Mouse (Mus musculus) kidney, postnatal 0 days (tissue): ENCODE data around the gene Cradd. TPM values are rescaled to one million over a fixed set of nuclear protein-coding genes. Genes with fewer than 3 reads are reported as not detected.

Experiments used
- ATAC-seq: fragments of 200-750 bp; cut with Nextera tagmentation; replicated peaks from 2 replicates; pipeline ENCODE4 v1.8.0; 2017; ENCODE audit warnings: low read depth, moderate number of reproducible peaks, moderate TSS enrichment, moderate library complexity; ENCODE audit not compliant: low FRiP score
- DNase-seq: peaks from one replicate; pipeline ENCODE4 v3.0.0-alpha.2; 2016; ENCODE audit warnings: low spot score
- H3K27ac ChIP-seq: fragments of 300-500 bp; sonication (generic); 2 replicates; pipeline ENCODE4 v1.5.1; 2014; ENCODE audit warnings: mild to moderate bottlenecking
- H3K27me3 ChIP-seq: fragments of 300-500 bp; sonication (generic); 2 replicates; pipeline ENCODE4 v1.6.1; 2014; ENCODE audit warnings: low read length, mixed read lengths; ENCODE audit not compliant: insufficient read depth
- H3K36me3 ChIP-seq: fragments of 300-500 bp; sonication (generic); 2 replicates; pipeline ENCODE4 v1.6.1; 2014; ENCODE audit warnings: low read length, mixed read lengths; ENCODE audit not compliant: insufficient read depth
- H3K4me1 ChIP-seq: fragments of 300-500 bp; sonication (generic); replicated peaks from 2 replicates; pipeline ENCODE4 v1.6.1; 2014; ENCODE audit warnings: antibody characterized with exemption, low read length, mixed read lengths; ENCODE audit not compliant: insufficient read depth
- H3K4me2 ChIP-seq: fragments of 300-500 bp; sonication (generic); 2 replicates; pipeline ENCODE4 v1.6.1; 2014; ENCODE audit warnings: mild to moderate bottlenecking, low read length, moderate library complexity, mixed read lengths
- H3K4me3 ChIP-seq: fragments of 300-500 bp; sonication (generic); replicated peaks from 2 replicates; pipeline ENCODE4 v1.5.1; 2014; ENCODE audit warnings: low read depth, low read length
- H3K9ac ChIP-seq: fragments of 300-500 bp; sonication (generic); 2 replicates; pipeline ENCODE4 v1.6.1; 2014; ENCODE audit warnings: low read depth, low read length
- H3K9me3 ChIP-seq: fragments of 300-500 bp; sonication (generic); replicated peaks from 2 replicates; pipeline ENCODE4 v1.6.1; 2016; ENCODE audit warnings: low read length, inconsistent platforms, mixed read lengths
- CTCF ChIP-seq: IDR thresholded peaks from 2 replicates; pipeline ENCODE4 v1.5.1; 2016; ENCODE audit warnings: antibody characterized with exemption, low read depth, mild to moderate bottlenecking, moderate library complexity
- WGBS: fragments of 180-500 bp; shearing (Covaris S2); extraction: QIAGEN DNeasy Blood & Tissue Kit; methylation state at CpG from one replicate; pipeline ENCODE4 v1.1.7; 2014; 5-methylcytosine and 5-hydroxymethylcytosine counted together
- polyA plus RNA-seq: library from polyadenylated mRNA; unstranded; fragments of >200 nt; fragmentation: Nextera tagmentation; extraction: Ambion mirVana; gene quantifications from 2 replicates; pipeline ENCODE4 v1.2.1, GENCODE M21; 2015

Gene Cradd
- polyA plus RNA-seq, 1 experiment from 2014 or later: 10.5 TPM

DNA sequence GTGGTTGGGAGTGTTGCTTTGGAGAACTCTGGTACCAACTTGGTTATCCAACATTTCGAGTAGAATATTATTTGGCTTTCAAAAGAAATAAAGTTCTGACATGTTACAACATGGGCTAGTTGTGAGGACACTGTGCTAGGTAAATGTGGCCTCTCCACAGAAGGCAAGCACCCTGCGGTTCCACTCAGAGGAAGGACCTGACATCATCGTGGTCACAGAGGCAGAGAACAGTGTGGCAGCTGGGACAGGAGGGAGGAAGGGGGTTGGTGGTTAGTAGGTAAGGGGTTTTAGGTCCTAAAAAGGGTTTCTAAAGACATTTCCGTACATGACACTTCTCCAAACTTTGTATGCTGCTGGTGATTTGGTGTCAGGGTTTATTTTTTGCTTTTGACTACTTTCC lies 145.1 kb downstream of the Cradd start:
- DNase-seq: no peak
- ATAC-seq: no peak
- H3K9me3 ChIP-seq: no peaks in the 10 kb centered on the region
- H3K27ac ChIP-seq: no peak overlapping the region
- 0 out of 2 replicates have a peak, but pooled peaks cover 3% of the 10 kb centered on the region for H3K4me1 ChIP-seq
- no peak overlapping the region for H3K4me2 ChIP-seq
- no peaks in the 10 kb centered on the region for H3K27me3 ChIP-seq
- no peaks in the 10 kb centered on the region for H3K36me3 ChIP-seq
- TF ChIP-seq CTCF: no peak
- H3K9ac ChIP-seq: no peak overlapping the region
- WGBS: 77% methylated on average over 4 of the region's 4 CpGs
- H3K4me3 ChIP-seq: no peak overlapping the region

DNA sequence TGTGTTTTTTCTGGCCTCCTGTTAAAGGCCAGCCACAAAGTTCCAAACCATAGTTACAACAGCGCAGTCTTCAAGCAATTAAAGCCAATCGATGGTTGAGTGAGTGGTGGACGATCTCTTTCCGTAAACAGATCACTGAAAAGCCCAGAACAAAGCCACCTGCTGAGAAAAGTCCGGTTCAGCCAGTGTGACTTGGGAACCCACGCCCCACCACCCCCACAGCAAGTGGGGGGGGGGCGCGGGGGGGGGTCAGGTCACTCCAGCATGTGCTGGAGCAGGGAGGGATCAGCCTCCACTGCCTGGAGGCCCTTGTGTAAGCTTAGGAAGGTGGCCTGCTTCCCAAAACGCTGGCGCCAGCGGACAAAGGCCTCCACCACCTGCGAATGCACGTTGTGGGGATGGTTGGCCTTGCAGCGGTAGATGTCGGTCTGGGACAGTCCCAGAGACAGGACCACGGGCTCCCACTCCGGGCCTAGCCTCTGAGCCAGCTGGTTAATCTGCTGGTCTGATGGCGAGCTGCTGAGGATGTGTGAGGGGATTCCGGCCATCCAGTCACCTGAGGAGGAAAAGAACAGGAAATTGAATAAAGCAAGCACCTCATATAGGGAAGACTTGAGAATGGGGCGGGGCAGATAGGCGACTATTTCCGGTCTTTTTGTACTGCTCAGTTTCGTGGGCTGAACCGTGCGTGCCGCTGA lies 148.4 kb downstream of the Cradd start:
- DNase-seq (no peak), ATAC-seq (no peak)
- Histone ChIP-seq H3K27me3 (no peaks in the 10 kb centered on the region), H3K27ac (no peak overlapping the region), H3K4me3 (no peak overlapping the region), H3K36me3 (no peaks in the 10 kb centered on the region), H3K4me1 (0 out of 2 replicates have a peak, but pooled peaks cover 3% of the 10 kb centered on the region), H3K9me3 (no peaks in the 10 kb centered on the region), H3K9ac (no peak overlapping the region), H3K4me2 (no peak overlapping the region)
- 51% methylated on average over 25 of the region's 26 CpGs for WGBS
- no peak for TF ChIP-seq CTCF

DNA sequence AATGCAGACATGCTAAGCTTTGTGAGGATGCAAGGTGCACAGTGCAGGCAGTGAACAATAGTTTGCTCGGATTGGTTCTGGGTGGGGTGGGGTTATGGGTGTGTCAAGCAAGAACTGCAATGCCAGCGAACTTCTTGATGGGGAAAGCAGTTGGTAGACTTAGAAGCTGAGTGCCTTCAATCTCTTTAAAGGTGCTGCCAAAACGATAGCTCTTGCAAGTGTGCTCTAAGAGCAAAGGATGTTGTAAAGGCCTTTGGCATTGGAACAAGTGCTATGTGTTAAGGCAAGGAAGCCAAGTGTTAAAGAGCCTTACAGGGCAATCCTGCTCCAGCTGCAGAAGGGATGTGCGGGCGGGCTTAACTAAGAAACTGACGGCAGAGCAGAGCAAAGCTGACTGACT lies 149.7 kb downstream of the Cradd start:
- 67% methylated on average over 6 of the region's 6 CpGs for WGBS

DNA sequence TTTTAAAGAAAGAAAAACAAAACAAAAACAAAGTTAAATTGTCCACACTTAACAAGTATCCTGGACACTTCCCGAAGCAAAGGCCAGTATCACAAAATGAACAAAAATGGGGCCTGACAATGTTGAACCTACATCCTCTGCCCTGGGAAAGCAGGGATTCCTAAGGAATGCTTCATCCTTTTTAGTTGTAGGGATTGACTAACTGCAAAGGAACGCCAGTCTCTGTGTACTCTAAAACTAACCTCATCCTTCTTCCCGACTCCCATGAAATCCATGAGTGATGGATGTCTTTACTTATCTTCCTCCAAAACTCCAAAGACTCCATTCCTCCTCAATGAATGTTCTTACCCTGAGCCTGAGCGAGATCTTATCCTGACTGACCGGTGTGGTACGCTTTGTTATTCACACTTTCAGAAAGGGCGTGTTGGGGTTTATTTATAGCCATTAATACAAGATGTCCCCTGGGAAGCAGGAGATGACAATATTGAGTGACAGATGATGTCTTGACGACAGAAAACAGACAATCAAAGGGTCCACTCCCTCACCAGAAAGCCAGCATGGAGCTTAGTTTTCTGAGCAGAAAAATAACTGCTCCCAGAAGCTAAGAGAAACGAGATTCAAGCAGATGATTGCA lies 153.1 kb downstream of the Cradd start:
- no peaks in the 10 kb centered on the region for H3K27me3 ChIP-seq
- no peaks in the 10 kb centered on the region for H3K36me3 ChIP-seq
- no peak overlapping the region for H3K4me3 ChIP-seq
- no peak overlapping the region for H3K27ac ChIP-seq
- no peak overlapping the region for H3K9ac ChIP-seq
- no peak for DNase-seq
- 76% methylated on average over 9 of the region's 9 CpGs for whole genome bisulfite sequencing
- no peak for TF ChIP-seq CTCF
- ATAC-seq: no peak
- H3K4me2 ChIP-seq: no peak overlapping the region
- 0 out of 2 replicates have a peak, but pooled peaks cover 3% of the 10 kb centered on the region for H3K4me1 ChIP-seq
- no peaks in the 10 kb centered on the region for H3K9me3 ChIP-seq

More for the DNA sequence above, 149.7 kb downstream of the Cradd start:
- no peak for TF ChIP-seq CTCF
- H3K4me2 ChIP-seq: no peak overlapping the region
- H3K9ac ChIP-seq: no peak overlapping the region
- no peaks in the 10 kb centered on the region for H3K36me3 ChIP-seq
- H3K27me3 ChIP-seq: no peaks in the 10 kb centered on the region
- no peak overlapping the region for H3K27ac ChIP-seq
- ATAC-seq: no peak
- no peaks in the 10 kb centered on the region for H3K9me3 ChIP-seq
- 0 out of 2 replicates have a peak, but pooled peaks cover 3% of the 10 kb centered on the region for H3K4me1 ChIP-seq
- DNase-seq: no peak
- H3K4me3 ChIP-seq: no peak overlapping the region

GRCm38 (mm10) chr10:95164949-95165348 lies 159.0 kb downstream of the Cradd start:
- no peak for DNase-seq
- WGBS: 87% methylated on average over 2 of the region's 2 CpGs
- no peak for ATAC-seq
- Histone ChIP-seq H3K27me3 (no peaks in the 10 kb centered on the region), H3K4me2 (no peak overlapping the region), H3K4me1 (0 out of 2 replicates have a peak, but pooled peaks cover 4% of the 10 kb centered on the region), H3K9ac (no peak overlapping the region), H3K4me3 (no peak overlapping the region), H3K9me3 (no peaks in the 10 kb centered on the region), H3K36me3 (no peaks in the 10 kb centered on the region), H3K27ac (no peak overlapping the region)
- TF ChIP-seq CTCF: no peak

DNA sequence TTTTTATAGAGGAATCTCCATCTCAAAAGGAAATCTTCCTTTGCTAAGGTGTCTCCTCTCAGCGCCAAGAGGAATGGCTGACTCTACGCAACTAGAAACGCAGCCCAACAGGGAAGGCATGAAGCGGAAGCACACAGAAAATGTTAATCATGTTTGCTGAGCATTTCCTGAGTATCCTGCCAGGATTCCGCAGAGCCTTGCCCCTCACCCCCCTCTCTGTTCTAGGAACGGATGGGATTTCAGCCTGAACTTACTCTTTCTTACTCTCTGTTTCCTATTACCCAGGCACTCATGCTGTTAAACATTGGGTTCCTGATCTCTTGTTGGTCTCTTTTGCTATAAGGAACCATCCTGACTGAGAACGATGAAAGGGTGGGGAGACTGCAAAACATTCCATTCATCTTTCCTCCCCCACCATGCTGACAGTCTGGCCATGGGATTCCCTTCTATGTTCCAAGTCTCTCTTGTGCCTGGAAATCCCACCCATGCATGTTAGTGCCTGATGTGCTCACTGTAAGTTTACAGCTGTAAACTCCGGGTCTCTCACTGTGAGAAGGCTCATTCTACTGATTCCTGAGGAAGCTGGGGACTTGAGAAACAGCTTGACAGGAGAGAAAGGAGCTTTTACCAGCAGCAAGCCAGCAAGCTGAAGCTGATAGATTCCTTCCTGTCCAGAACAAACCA lies 161.1 kb downstream of the Cradd start:
- TF ChIP-seq CTCF: no peak
- Histone ChIP-seq H3K36me3 (no peaks in the 10 kb centered on the region), H3K9ac (no peak overlapping the region), H3K4me2 (peak overlapping the region; percentile 14; the same call in 1 of the 2 replicates), H3K27ac (peak overlapping the region; percentile 62), H3K4me3 (no peak overlapping the region), H3K27me3 (no peaks in the 10 kb centered on the region), H3K9me3 (no peaks in the 10 kb centered on the region), H3K4me1 (0 out of 2 replicates have a peak, but pooled peaks cover 4% of the 10 kb centered on the region)
- peak; percentile 86 for DNase-seq
- ATAC-seq: no peak
- WGBS: 28% methylated on average over 8 of the region's 8 CpGs
